Mouse (Mus musculus) kidney, adult 9 months (tissue): ENCODE measurements around the gene Zcchc7.

Experiments
- DNase-seq: peaks from one replicate; pipeline ENCODE4 v3.0.0; 2022

Gene Zcchc7

DNA sequence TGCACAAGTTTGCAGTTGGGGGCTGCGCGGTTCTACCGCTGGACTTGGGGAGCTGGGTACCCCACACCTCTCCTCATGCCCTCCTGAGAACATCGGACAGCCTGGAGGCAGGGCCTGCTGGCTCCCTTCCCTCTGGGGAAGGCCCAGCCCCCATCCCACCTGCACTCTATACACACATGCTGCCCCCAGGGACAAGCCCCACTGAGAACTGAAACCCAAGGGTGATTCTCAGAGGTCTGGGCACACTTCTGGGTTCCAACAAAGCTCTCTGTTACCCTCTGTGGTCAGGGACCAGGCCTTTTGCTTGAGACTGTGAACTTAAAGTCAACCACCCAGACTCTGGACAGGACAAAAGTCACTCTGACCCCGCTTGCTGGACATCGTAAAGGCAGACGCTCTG, 214.4 kb downstream of the Zcchc7 start:
- no peak for DNase-seq

DNA sequence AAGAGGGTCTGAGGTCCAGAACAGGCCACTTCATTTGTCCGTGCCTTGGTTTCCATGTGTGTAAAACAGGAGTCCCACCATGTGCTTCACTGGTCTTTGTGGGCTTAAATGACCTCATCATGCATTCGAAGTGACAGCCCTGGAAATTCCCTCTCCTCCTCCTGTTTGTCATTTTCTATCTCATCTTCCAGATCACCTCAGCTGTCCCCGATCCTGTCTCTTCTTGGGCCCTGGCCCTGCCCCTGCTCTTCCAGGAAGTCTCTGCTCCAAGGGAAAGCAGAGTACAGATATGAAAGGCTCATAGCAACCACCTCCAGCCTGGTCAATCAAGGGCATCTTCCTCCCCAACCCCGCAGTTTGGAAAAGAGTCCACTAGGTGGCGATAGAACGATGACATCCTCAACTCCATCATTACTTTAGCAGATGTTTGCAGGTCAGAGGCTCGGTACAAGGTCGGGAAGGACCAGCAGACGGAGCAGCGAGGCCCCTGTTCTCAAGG, 215.0 kb downstream of the Zcchc7 start:
- peak; percentile 76 for DNase-seq

- peak; percentile 95 for DNase-seq
Observed at GRCm38 (mm10) chr4:44973450-44973849, 217.8 kb downstream of the Zcchc7 start.

GRCm38 (mm10) chr4:44973871-44974270, 218.2 kb downstream of the Zcchc7 start:
- DNase-seq: no peak

GRCm38 (mm10) chr4:44974331-44974730, 218.7 kb downstream of the Zcchc7 start:
- peak; percentile 78 for DNase-seq

DNA sequence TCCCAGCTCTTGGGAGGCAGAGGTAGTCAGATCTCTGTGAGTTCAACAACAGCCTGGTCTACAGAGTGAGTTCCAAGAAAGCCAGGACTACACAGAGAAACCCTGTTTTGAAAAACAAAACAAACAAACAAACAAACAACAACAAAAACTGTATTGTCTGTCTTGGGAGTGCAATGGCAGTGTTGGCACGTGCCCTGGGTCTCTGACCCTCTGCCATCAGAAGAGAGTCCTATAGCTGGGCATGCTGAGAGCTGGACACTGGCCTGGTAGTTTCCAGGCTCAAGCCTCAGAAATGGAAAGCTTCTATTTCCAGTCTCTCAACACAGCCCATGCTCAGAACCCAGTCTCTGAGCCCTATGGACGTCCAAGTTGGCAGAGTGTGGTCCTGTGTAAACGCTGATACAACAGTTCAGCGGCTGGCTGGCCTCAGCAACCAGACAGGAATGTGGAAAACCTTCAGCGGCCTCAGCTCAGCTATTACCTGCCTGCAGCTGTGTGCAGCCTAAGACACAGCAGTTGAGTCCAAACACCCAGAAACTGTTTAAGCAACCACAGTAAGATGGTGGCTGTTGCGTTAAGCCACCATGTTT, 220.4 kb downstream of the Zcchc7 start:
- peak; percentile 37 for DNase-seq

- DNase-seq: no peak
Observed at GRCm38 (mm10) chr4:44976921-44977710, 221.4 kb downstream of the Zcchc7 start.

GRCm38 (mm10) chr4:44978175-44978574, 222.5 kb downstream of the Zcchc7 start:
- no peak for DNase-seq

GRCm38 (mm10) chr4:44979794-44980338, 224.2 kb downstream of the Zcchc7 start:
- peak; percentile 86 for DNase-seq

DNA sequence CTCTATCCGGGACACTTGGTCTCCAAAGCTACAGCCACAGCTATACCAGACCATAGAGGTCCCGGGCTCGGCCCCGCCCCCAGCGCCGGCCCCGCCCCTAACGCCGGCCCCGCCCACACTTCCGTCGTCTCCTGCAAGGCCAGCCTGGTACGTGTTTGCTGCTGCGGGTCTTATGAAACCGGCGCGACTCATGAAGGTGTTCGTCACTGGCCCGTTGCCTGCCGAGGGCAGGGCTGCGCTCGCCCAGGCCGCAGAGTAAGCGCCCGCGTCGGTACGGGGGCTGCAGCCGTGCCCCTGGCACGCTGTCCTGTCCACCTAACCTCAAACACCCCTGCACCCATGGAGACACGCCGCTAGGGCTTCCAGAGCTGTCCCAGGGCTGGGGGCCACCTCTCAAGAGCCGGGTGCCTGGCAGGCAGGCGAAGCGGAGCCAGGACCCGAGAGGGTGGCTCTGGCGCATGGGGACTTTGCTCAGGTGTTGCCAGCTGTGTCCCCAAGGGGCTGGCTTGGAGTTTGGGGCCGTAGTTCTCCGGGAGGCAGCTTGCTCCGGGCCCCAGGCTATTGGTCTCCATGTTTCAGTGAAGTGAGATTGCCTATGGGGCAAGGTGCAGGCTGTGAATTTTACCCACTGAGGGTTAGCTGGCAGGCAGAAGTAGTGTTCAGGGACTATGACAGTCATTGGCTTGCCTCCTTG, 225.8 kb downstream of the Zcchc7 start, which contains the start of gene Grhpr:
Gene Grhpr (plus strand): TSS at position 116 of the 694 bp plus-strand sequence.
- DNase-seq: peak; percentile 89
